Mouse (Mus musculus) stomach, embryonic 14.5 days (tissue): ENCODE measurements around the gene Abi3bp. TPM values are rescaled to one million over a fixed set of nuclear protein-coding genes. Genes with fewer than 3 reads are reported as not detected.

Experiments
- polyA plus RNA-seq: library from polyadenylated mRNA; unstranded; fragments of >200 nt; fragmentation: Nextera tagmentation; extraction: Ambion mirVana; gene quantifications from 2 replicates; pipeline ENCODE4 v1.2.1, GENCODE M21; 2014

Gene Abi3bp
- polyA plus RNA-seq, 1 experiment from 2014 or later: 45.4 TPM

Other genes starting within 250 kb of the Abi3bp start
- gene Tfg, start 239.6 kb downstream of the Abi3bp start, polyA plus RNA-seq: 183 and 185 TPM in 2 replicates